Mouse (Mus musculus) lung, adult 2 months (tissue): ENCODE measurements around the gene Gpr6.

Experiments used
- CTCF ChIP-seq: fragments of 200-500 bp; IDR thresholded peaks from 2 replicates; pipeline ENCODE4 v1.5.1; 2011; ENCODE audit warnings: mild to moderate bottlenecking, low read length, control low read depth; ENCODE audit not compliant: insufficient read depth
- POLR2A ChIP-seq: fragments of 200-500 bp; IDR thresholded peaks from 2 replicates; pipeline ENCODE4 v1.6.1; 2011; ENCODE audit warnings: low read depth, mild to moderate bottlenecking, control low read depth, low read length, borderline replicate concordance; ENCODE audit errors: extremely low read depth

DNA sequence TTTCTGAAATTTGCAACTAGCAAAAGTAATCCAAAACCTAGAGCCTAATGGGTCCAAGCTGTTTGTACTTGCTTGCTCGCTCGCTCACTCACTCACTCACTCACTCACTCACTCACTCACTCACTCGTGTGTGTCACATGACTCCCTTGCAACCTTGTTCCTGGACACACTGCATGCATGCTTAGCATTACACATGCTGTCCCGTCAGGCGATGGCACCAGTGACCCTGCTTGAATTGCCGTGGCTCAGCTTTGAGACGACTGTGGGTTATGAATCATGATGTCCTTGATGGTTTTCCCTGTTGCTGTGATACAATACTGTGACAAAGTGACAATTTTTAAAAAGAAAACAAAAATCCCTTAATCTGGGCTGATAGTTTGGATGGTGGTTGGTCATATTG is 39.3 kb downstream of the Gpr6 start:
- no peak for TF ChIP-seq POLR2A
- no peak for TF ChIP-seq CTCF
